Mouse (Mus musculus): ENCODE results near the gene Tap2. TPM values are rescaled to one million over a fixed set of nuclear protein-coding genes. Genes with fewer than 3 reads are reported as not detected.
"Not testable (repeated sequence)": the region's sequence is repeated elsewhere in the genome, so short reads cannot be mapped to it uniquely, and the experiment has no call there.

Tap2 gene
- polyA plus RNA-seq, 2 experiments, result 2.9 to 3.1 TPM

DNA sequence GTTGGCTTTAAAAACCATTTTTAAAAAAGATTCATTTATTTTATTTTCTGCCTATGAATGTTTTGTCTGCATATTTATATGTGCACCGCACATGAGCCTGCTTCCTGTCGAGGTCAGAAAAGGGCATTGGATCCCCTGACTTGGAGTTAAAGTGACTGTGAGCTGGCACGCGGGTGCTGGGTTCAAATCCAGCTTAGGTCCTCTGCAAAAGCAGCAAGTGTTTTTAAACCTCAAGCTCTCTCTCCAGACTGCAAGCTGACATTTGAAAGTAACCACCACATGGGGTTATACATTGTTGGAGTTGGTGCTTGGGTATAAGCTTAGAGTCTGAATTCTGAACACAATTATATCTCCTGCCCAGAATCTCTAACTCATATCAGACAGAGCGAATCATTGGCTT, 14.7 kb downstream of the Tap2 start:
- no peaks in the 10 kb centered on the region for H3K4me1 ChIP-seq (replicated peaks; ENCODE audit: control insufficient read depth in 2 of 2, insufficient read depth in 2 of 2, low read length in 1 of 2)
- H3K9me3 ChIP-seq (ENCODE audit: control insufficient read depth, low read length), result no peaks in the 10 kb centered on the region
- H3K4me3 ChIP-seq (ENCODE audit: insufficient read depth in 1 of 2, low read depth in 2 of 2, low read length in 2 of 2), result no peak overlapping the region
- DNase-seq (ENCODE audit: low read depth in 3 of 3, low spot score in 3 of 3) (no peak), ATAC-seq (ENCODE audit: insufficient read depth) (no peak)
- H3K4me2 ChIP-seq (ENCODE audit: low read depth), result no peak overlapping the region
- TF ChIP-seq CTCF (IDR thresholded peaks at IDR 0.05; ENCODE audit: low read depth) (no peak), EP300 (IDR thresholded peaks at IDR 0.05; ENCODE audit: low read depth) (no peak)
- no peak overlapping the region for H3K9ac ChIP-seq (replicated peaks)
- WGBS (ENCODE audit: insufficient replicate concordance), result 69% methylated on average over 5 of the region's 5 CpGs
- H3K27me3 ChIP-seq (ENCODE audit: control insufficient read depth, insufficient read depth, low read length), result no peaks in the 10 kb centered on the region
- no peak overlapping the region for H3K27ac ChIP-seq
- H3K36me3 ChIP-seq (replicated peaks; ENCODE audit: control insufficient read depth, insufficient read depth, low read depth), result no peaks in the 10 kb centered on the region

GRCm38 (mm10) chr17:34218675-34219074, 15.3 kb downstream of the Tap2 start:
- Histone ChIP-seq H3K27me3 (ENCODE audit: control insufficient read depth, insufficient read depth, low read length) (no peaks in the 10 kb centered on the region), H3K4me2 (ENCODE audit: low read depth) (no peak overlapping the region), H3K4me1 (replicated peaks; ENCODE audit: control insufficient read depth in 2 of 2, insufficient read depth in 2 of 2, low read length in 1 of 2) (no peaks in the 10 kb centered on the region), H3K27ac (no peak overlapping the region), H3K4me3 (ENCODE audit: insufficient read depth in 1 of 2, low read depth in 2 of 2, low read length in 2 of 2) (no peak overlapping the region), H3K9ac (replicated peaks) (no peak overlapping the region), H3K9me3 (ENCODE audit: control insufficient read depth, low read length) (no peaks in the 10 kb centered on the region), H3K36me3 (replicated peaks; ENCODE audit: control insufficient read depth, insufficient read depth, low read depth) (no peaks in the 10 kb centered on the region)
- no peak for ATAC-seq (ENCODE audit: insufficient read depth)
- WGBS (ENCODE audit: insufficient replicate concordance), result 77% methylated on average over 11 of the region's 11 CpGs
- no peak for DNase-seq (ENCODE audit: low read depth in 3 of 3, low spot score in 3 of 3)
- TF ChIP-seq EP300 (IDR thresholded peaks at IDR 0.05; ENCODE audit: low read depth) (no peak), CTCF (IDR thresholded peaks at IDR 0.05; ENCODE audit: low read depth) (no peak)

- 79% methylated on average over 7 of the region's 11 CpGs for WGBS (ENCODE audit: insufficient replicate concordance)
Observed at GRCm38 (mm10) chr17:34219096-34219495, 15.8 kb downstream of the Tap2 start.

GRCm38 (mm10) chr17:34219801-34220200, 16.5 kb downstream of the Tap2 start:
- H3K4me1 ChIP-seq (replicated peaks; ENCODE audit: control insufficient read depth in 2 of 2, insufficient read depth in 2 of 2, low read length in 1 of 2); ATAC-seq (ENCODE audit: insufficient read depth); H3K4me2 ChIP-seq (ENCODE audit: low read depth); H3K9me3 ChIP-seq (ENCODE audit: control insufficient read depth, low read length); H3K9ac ChIP-seq (replicated peaks); H3K36me3 ChIP-seq (replicated peaks; ENCODE audit: control insufficient read depth, insufficient read depth, low read depth); H3K4me3 ChIP-seq (ENCODE audit: insufficient read depth in 1 of 2, low read depth in 2 of 2, low read length in 2 of 2); H3K27ac ChIP-seq; DNase-seq (ENCODE audit: low read depth in 3 of 3, low spot score in 3 of 3); H3K27me3 ChIP-seq (ENCODE audit: control insufficient read depth, insufficient read depth, low read length): not testable (repeated sequence)
- WGBS (ENCODE audit: insufficient replicate concordance), result 91% methylated on average over 3 of the region's 7 CpGs

More at GRCm38 (mm10) chr17:34219096-34219495, 15.8 kb downstream of the Tap2 start:
- H3K9me3 ChIP-seq (ENCODE audit: control insufficient read depth, low read length); H3K4me3 ChIP-seq (ENCODE audit: insufficient read depth in 1 of 2, low read depth in 2 of 2, low read length in 2 of 2); H3K27ac ChIP-seq; H3K4me1 ChIP-seq (replicated peaks; ENCODE audit: control insufficient read depth in 2 of 2, insufficient read depth in 2 of 2, low read length in 1 of 2); H3K27me3 ChIP-seq (ENCODE audit: control insufficient read depth, insufficient read depth, low read length); DNase-seq (ENCODE audit: low read depth in 3 of 3, low spot score in 3 of 3); H3K4me2 ChIP-seq (ENCODE audit: low read depth); H3K9ac ChIP-seq (replicated peaks); H3K36me3 ChIP-seq (replicated peaks; ENCODE audit: control insufficient read depth, insufficient read depth, low read depth); ATAC-seq (ENCODE audit: insufficient read depth): not testable (repeated sequence)
- peak; percentile 70 for TF ChIP-seq CTCF (IDR thresholded peaks at IDR 0.05; ENCODE audit: low read depth)

DNA sequence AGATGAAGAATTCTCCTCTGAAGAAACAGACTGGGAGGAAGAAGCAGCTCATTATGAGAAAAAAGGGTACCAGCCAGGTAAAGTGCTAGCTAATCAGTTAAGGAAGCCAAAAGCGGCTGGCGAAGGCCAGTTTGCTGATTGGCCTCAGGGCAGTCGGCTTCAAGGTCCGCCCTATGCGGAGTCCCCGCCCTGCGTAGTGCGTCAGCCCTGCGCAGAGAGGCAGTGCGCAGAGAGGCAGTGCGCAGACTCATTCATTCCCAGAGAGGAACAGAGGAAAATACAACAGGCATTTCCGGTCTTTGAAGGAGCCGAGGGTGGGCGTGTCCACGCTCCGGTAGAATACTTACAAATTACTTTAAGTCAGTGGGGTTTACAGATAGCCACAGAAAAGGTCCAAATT, 17.1 kb downstream of the Tap2 start:
- not testable (repeated sequence) for H3K9ac ChIP-seq (replicated peaks); H3K36me3 ChIP-seq (replicated peaks; ENCODE audit: control insufficient read depth, insufficient read depth, low read depth); DNase-seq (ENCODE audit: low read depth in 3 of 3, low spot score in 3 of 3); H3K4me3 ChIP-seq (ENCODE audit: insufficient read depth in 1 of 2, low read depth in 2 of 2, low read length in 2 of 2); H3K4me1 ChIP-seq (replicated peaks; ENCODE audit: control insufficient read depth in 2 of 2, insufficient read depth in 2 of 2, low read length in 1 of 2); H3K27ac ChIP-seq; H3K27me3 ChIP-seq (ENCODE audit: control insufficient read depth, insufficient read depth, low read length); H3K9me3 ChIP-seq (ENCODE audit: control insufficient read depth, low read length); H3K4me2 ChIP-seq (ENCODE audit: low read depth); ATAC-seq (ENCODE audit: insufficient read depth)
- whole genome bisulfite sequencing (ENCODE audit: insufficient replicate concordance), result no CpG with 5 or more reads among the region's 16 CpGs

GRCm38 (mm10) chr17:34224816-34225215, 21.5 kb downstream of the Tap2 start:
- Histone ChIP-seq H3K36me3 (replicated peaks; ENCODE audit: control insufficient read depth, insufficient read depth, low read depth) (no peaks in the 10 kb centered on the region), H3K4me3 (ENCODE audit: insufficient read depth in 1 of 2, low read depth in 2 of 2, low read length in 2 of 2) (no peak overlapping the region), H3K9me3 (ENCODE audit: control insufficient read depth, low read length) (no peaks in the 10 kb centered on the region), H3K27ac (no peak overlapping the region), H3K9ac (replicated peaks) (no peak overlapping the region), H3K4me2 (ENCODE audit: low read depth) (no peak overlapping the region), H3K27me3 (ENCODE audit: control insufficient read depth, insufficient read depth, low read length) (no peaks in the 10 kb centered on the region), H3K4me1 (replicated peaks; ENCODE audit: control insufficient read depth in 2 of 2, insufficient read depth in 2 of 2, low read length in 1 of 2) (no peaks in the 10 kb centered on the region)
- WGBS (ENCODE audit: insufficient replicate concordance), result 76% methylated on average over 3 of the region's 3 CpGs
- ATAC-seq (ENCODE audit: insufficient read depth), result no peak
- DNase-seq (ENCODE audit: low read depth in 3 of 3, low spot score in 3 of 3), result no peak
- TF ChIP-seq EP300 (IDR thresholded peaks at IDR 0.05; ENCODE audit: low read depth), result no peak
- no peak for TF ChIP-seq CTCF (IDR thresholded peaks at IDR 0.05; ENCODE audit: low read depth)

Measured in liver, embryonic 14.5 days (tissue).